Mouse (Mus musculus) left cerebral cortex, postnatal 14 days (tissue): ENCODE measurements at regions not wholly inside any gene's neighbourhood (a gene's known extent, or its start where the extent isn't known, plus 50 kb on each side); places are given as distances from the start of the nearest gene placed in this dataset.
"Not testable (repeated sequence)": the region's sequence is repeated elsewhere in the genome, so short reads cannot be mapped to it uniquely, and the experiment has no call there.

ENCODE experiments used
- DNase-seq, 2 experiments: peaks; one replicate each; pipeline ENCODE4 v3.0.0; 2021 to 2022; ENCODE audit warnings: low spot score in 2 of 2, mixed read lengths in 1 of 2
- intact Hi-C: fragments of 180-260 bp; cut with DNase I; formaldehyde crosslinking; loops from one replicate; pipeline ENCODE4 v1.15.1; 2025

GRCm38 (mm10) chr5:104576991-104577390, 68.8 kb downstream of the BC005561 start:
- intact Hi-C loops, DNase-seq: not testable (repeated sequence)

GRCm38 (mm10) chr5:104582368-104582767, 74.2 kb downstream of the BC005561 start:
- peak in 1 of 2 experiments; percentile 66 for DNase-seq
- intact Hi-C loops, result not testable (repeated sequence)

- intact Hi-C loops, result no loop called here
- DNase-seq, result no peak
Measured at GRCm38 (mm10) chr5:104609177-104609576, 101.0 kb downstream of the BC005561 start.
